Mouse (Mus musculus): Measurements from ENCODE around the gene Ahnak. TPM values are rescaled to one million over a fixed set of nuclear protein-coding genes. Genes with fewer than 3 reads are reported as not detected.
A peak's percentile ranks its signal among the peaks of the same experiment; 100 is the strongest.

Gene Ahnak
- 51.0 and 57.8 TPM in 2 replicates for polyA plus RNA-seq (2015; fragmentation: Nextera tagmentation; extraction: Ambion mirVana)

GRCm38 (mm10) chr19:8989066-8989566 lies at the start of gene Ahnak:
Ahnak (plus strand) TSS chr19:8989284.
- under 1% methylated on average over 42 of the region's 42 CpGs for WGBS
- Histone ChIP-seq H3K27ac (peak within 1 kb of the TSS; percentile 100), H3K27me3 (no peaks in the 10 kb centered on the region)

GRCm38 (mm10) chr19:8940526-8941133 lies 48.5 kb upstream of the Ahnak start:
- no peak for ATAC-seq (ENCODE audit: insufficient number of reproducible peaks, insufficient read depth, low FRiP score, low TSS enrichment, low read depth)
- Histone ChIP-seq H3K9ac (peak overlapping the region; percentile 99), H3K4me1 (peaks cover 42% of the 10 kb centered on the region), H3K27me3 (no peaks in the 10 kb centered on the region), H3K27ac (peak overlapping the region; percentile 99), H3K36me3 (peaks cover 59% of the 10 kb centered on the region), H3K9me3 (no peaks in the 10 kb centered on the region), H3K4me2 (peak overlapping the region; percentile 59), H3K4me3 (peak overlapping the region; percentile 97)
- WGBS = 73% methylated on average over 15 of the region's 15 CpGs

More at GRCm38 (mm10) chr19:8989066-8989566, at the start of gene Ahnak:
- no peaks in the 10 kb centered on the region for H3K36me3 ChIP-seq
- no peaks in the 10 kb centered on the region for H3K9me3 ChIP-seq
- peak within 1 kb of the TSS; percentile 79 for H3K4me2 ChIP-seq
- peak within 1 kb of the TSS; percentile 91 for H3K4me3 ChIP-seq
- H3K9ac ChIP-seq = peak within 1 kb of the TSS; percentile 97
- ATAC-seq (ENCODE audit: insufficient number of reproducible peaks, insufficient read depth, low FRiP score, low TSS enrichment, low read depth) = peak; percentile 49
- peaks cover 66% of the 10 kb centered on the region for H3K4me1 ChIP-seq

GRCm38 (mm10) chr19:8941136-8941514 lies 48.0 kb upstream of the Ahnak start:
- 38% methylated on average over 10 of the region's 10 CpGs for WGBS
- Histone ChIP-seq H3K4me3 (peak overlapping the region; percentile 97), H3K9ac (peak overlapping the region; percentile 99)

GRCm38 (mm10) chr19:8941515-8942217 lies 47.4 kb upstream of the Ahnak start, which contains the start of gene Mta2:
Mta2 (plus strand) TSS chr19:8941875.
- peak within 1 kb of the TSS; percentile 99 for H3K9ac ChIP-seq
- H3K4me1 ChIP-seq = peaks cover 43% of the 10 kb centered on the region
- peak within 1 kb of the TSS; percentile 59 for H3K4me2 ChIP-seq
- under 1% methylated on average over 64 of the region's 64 CpGs for WGBS
- H3K36me3 ChIP-seq = peaks cover 60% of the 10 kb centered on the region
- H3K27ac ChIP-seq = peak within 1 kb of the TSS; percentile 99
- ATAC-seq (ENCODE audit: insufficient number of reproducible peaks, insufficient read depth, low FRiP score, low TSS enrichment, low read depth) = peak; percentile 86
- no peaks in the 10 kb centered on the region for H3K27me3 ChIP-seq
- peak within 1 kb of the TSS; percentile 97 for H3K4me3 ChIP-seq
- no peaks in the 10 kb centered on the region for H3K9me3 ChIP-seq

More at GRCm38 (mm10) chr19:8941136-8941514, 48.0 kb upstream of the Ahnak start:
- no peak for ATAC-seq (ENCODE audit: insufficient number of reproducible peaks, insufficient read depth, low FRiP score, low TSS enrichment, low read depth)
- no peaks in the 10 kb centered on the region for H3K9me3 ChIP-seq
- peaks cover 43% of the 10 kb centered on the region for H3K4me1 ChIP-seq
- peaks cover 61% of the 10 kb centered on the region for H3K36me3 ChIP-seq
- H3K27me3 ChIP-seq = no peaks in the 10 kb centered on the region
- peak overlapping the region; percentile 59 for H3K4me2 ChIP-seq
- H3K27ac ChIP-seq = peak overlapping the region; percentile 99

- Histone ChIP-seq H3K9ac (peak overlapping the region; percentile 99), H3K4me1 (peaks cover 43% of the 10 kb centered on the region), H3K27ac (peak overlapping the region; percentile 99), H3K36me3 (peaks cover 59% of the 10 kb centered on the region), H3K9me3 (no peaks in the 10 kb centered on the region), H3K4me2 (peak overlapping the region; percentile 59), H3K27me3 (no peaks in the 10 kb centered on the region), H3K4me3 (peak overlapping the region; percentile 97)
- ATAC-seq (ENCODE audit: insufficient number of reproducible peaks, insufficient read depth, low FRiP score, low TSS enrichment, low read depth) = peak; percentile 62
- under 1% methylated on average over 46 of the region's 46 CpGs for WGBS
These were observed 46.7 kb upstream of the Ahnak start for GRCm38 (mm10) chr19:8942276-8942964.

- Histone ChIP-seq H3K9ac (peak overlapping the region; percentile 99), H3K36me3 (peaks cover 60% of the 10 kb centered on the region), H3K4me1 (peaks cover 43% of the 10 kb centered on the region), H3K4me3 (peak overlapping the region; percentile 97), H3K27me3 (no peaks in the 10 kb centered on the region), H3K4me2 (peak overlapping the region; percentile 59), H3K27ac (peak overlapping the region; percentile 28; the same call in 1 of the 2 replicates), H3K9me3 (no peaks in the 10 kb centered on the region)
- ATAC-seq (ENCODE audit: insufficient number of reproducible peaks, insufficient read depth, low FRiP score, low TSS enrichment, low read depth) = no peak
- WGBS = 55% methylated on average over 2 of the region's 2 CpGs
These were observed 46.0 kb upstream of the Ahnak start for GRCm38 (mm10) chr19:8943047-8943446.

GRCm38 (mm10) chr19:8944062-8944461 lies 45.0 kb upstream of the Ahnak start:
- Histone ChIP-seq H3K36me3 (peaks cover 60% of the 10 kb centered on the region), H3K4me2 (peak overlapping the region; percentile 59), H3K9me3 (no peaks in the 10 kb centered on the region), H3K9ac (peak overlapping the region; percentile 59), H3K27me3 (no peaks in the 10 kb centered on the region), H3K27ac (peak overlapping the region; percentile 44; the same call in 1 of the 2 replicates), H3K4me3 (peak overlapping the region; percentile 97), H3K4me1 (peaks cover 43% of the 10 kb centered on the region)
- 54% methylated on average over 5 of the region's 5 CpGs for WGBS
- no peak for ATAC-seq (ENCODE audit: insufficient number of reproducible peaks, insufficient read depth, low FRiP score, low TSS enrichment, low read depth)

GRCm38 (mm10) chr19:8944750-8945149 lies 44.3 kb upstream of the Ahnak start:
- Histone ChIP-seq H3K36me3 (peaks cover 61% of the 10 kb centered on the region), H3K9ac (peak overlapping the region; percentile 61; the same call in 1 of the 2 replicates), H3K4me1 (peaks cover 43% of the 10 kb centered on the region), H3K9me3 (no peaks in the 10 kb centered on the region), H3K27ac (peak overlapping the region; percentile 64), H3K27me3 (no peaks in the 10 kb centered on the region), H3K4me2 (peak overlapping the region; percentile 59), H3K4me3 (peak overlapping the region; percentile 29)
- WGBS = 29% methylated on average over 5 of the region's 5 CpGs
- ATAC-seq (ENCODE audit: insufficient number of reproducible peaks, insufficient read depth, low FRiP score, low TSS enrichment, low read depth) = no peak

GRCm38 (mm10) chr19:8945251-8945650 lies 43.8 kb upstream of the Ahnak start:
- peak overlapping the region; percentile 59 for H3K4me2 ChIP-seq
- no peak for ATAC-seq (ENCODE audit: insufficient number of reproducible peaks, insufficient read depth, low FRiP score, low TSS enrichment, low read depth)
- no peaks in the 10 kb centered on the region for H3K9me3 ChIP-seq
- no peaks in the 10 kb centered on the region for H3K27me3 ChIP-seq
- peaks cover 62% of the 10 kb centered on the region for H3K36me3 ChIP-seq
- peak overlapping the region; percentile 61; the same call in 1 of the 2 replicates for H3K9ac ChIP-seq
- WGBS = 78% methylated on average over 6 of the region's 6 CpGs
- H3K4me1 ChIP-seq = peaks cover 41% of the 10 kb centered on the region
- peak overlapping the region; percentile 64; the same call in 1 of the 2 replicates for H3K27ac ChIP-seq
- peak overlapping the region; percentile 29 for H3K4me3 ChIP-seq

- Histone ChIP-seq H3K27me3 (no peaks in the 10 kb centered on the region), H3K4me3 (no peak overlapping the region), H3K4me1 (peaks cover 28% of the 10 kb centered on the region), H3K36me3 (peaks cover 77% of the 10 kb centered on the region), H3K9ac (no peak overlapping the region), H3K9me3 (no peaks in the 10 kb centered on the region), H3K27ac (no peak overlapping the region), H3K4me2 (no peak overlapping the region)
- 87% methylated on average over 7 of the region's 7 CpGs for WGBS
- ATAC-seq (ENCODE audit: insufficient number of reproducible peaks, insufficient read depth, low FRiP score, low TSS enrichment, low read depth) = no peak
These were observed 42.2 kb upstream of the Ahnak start for GRCm38 (mm10) chr19:8946929-8947328.

GRCm38 (mm10) chr19:8950190-8950589 lies 38.9 kb upstream of the Ahnak start:
- 86% methylated on average over 5 of the region's 5 CpGs for WGBS

More at GRCm38 (mm10) chr19:8950190-8950589, 38.9 kb upstream of the Ahnak start:
- Histone ChIP-seq H3K36me3 (peaks cover 75% of the 10 kb centered on the region), H3K4me2 (no peak overlapping the region), H3K9ac (no peak overlapping the region), H3K27me3 (no peaks in the 10 kb centered on the region), H3K4me3 (no peak overlapping the region), H3K9me3 (no peaks in the 10 kb centered on the region), H3K4me1 (peaks cover 28% of the 10 kb centered on the region), H3K27ac (no peak overlapping the region)
- no peak for ATAC-seq (ENCODE audit: insufficient number of reproducible peaks, insufficient read depth, low FRiP score, low TSS enrichment, low read depth)
